Mouse (Mus musculus) heart, embryonic 16.5 days (tissue): ENCODE data around the gene Spryd3. TPM values are rescaled to one million over a fixed set of nuclear protein-coding genes. Genes with fewer than 3 reads are reported as not detected.
"Not testable (repeated sequence)": the region's sequence is repeated elsewhere in the genome, so short reads cannot be mapped to it uniquely, and the experiment has no call there.

ENCODE experiments used
- ATAC-seq: fragments of 200-750 bp; cut with Nextera tagmentation; replicated peaks from 2 replicates; pipeline ENCODE4 v1.8.0; 2017; ENCODE audit warnings: moderate number of reproducible peaks; ENCODE audit not compliant: insufficient read depth, low FRiP score; ENCODE audit errors: extremely low read depth
- H3K27ac ChIP-seq: fragments of 300-500 bp; sonication (generic); 2 replicates; pipeline ENCODE4 v1.5.1; 2014; ENCODE audit warnings: mild to moderate bottlenecking, low read length, control low read depth, moderate library complexity
- H3K27me3 ChIP-seq: fragments of 300-500 bp; sonication (generic); 2 replicates; pipeline ENCODE4 v1.6.1; 2014; ENCODE audit warnings: low read length, mixed read lengths; ENCODE audit not compliant: control insufficient read depth, insufficient read depth
- H3K36me3 ChIP-seq: fragments of 300-500 bp; sonication (generic); 2 replicates; pipeline ENCODE4 v1.6.1; 2014; ENCODE audit not compliant: control insufficient read depth, insufficient read depth
- H3K4me1 ChIP-seq: fragments of 300-500 bp; sonication (generic); 2 replicates; pipeline ENCODE4 v1.6.1; 2014; ENCODE audit warnings: low read length, mixed read lengths; ENCODE audit not compliant: control insufficient read depth, insufficient read depth
- H3K4me2 ChIP-seq: fragments of 300-500 bp; sonication (generic); 2 replicates; pipeline ENCODE4 v1.6.1; 2014; ENCODE audit warnings: low read depth, mild to moderate bottlenecking, control low read depth, low read length
- H3K4me3 ChIP-seq: fragments of 300-500 bp; sonication (generic); 2 replicates; pipeline ENCODE4 v1.5.1; 2014; ENCODE audit warnings: mild to moderate bottlenecking, control low read depth, low read length
- H3K9ac ChIP-seq: fragments of 300-500 bp; sonication (generic); 2 replicates; pipeline ENCODE4 v1.6.1; 2014; ENCODE audit warnings: low read length, control low read depth
- H3K9me3 ChIP-seq: fragments of 300-500 bp; sonication (generic); replicated peaks from 2 replicates; pipeline ENCODE4 v1.6.1; 2016; ENCODE audit warnings: low read length; ENCODE audit not compliant: control insufficient read depth
- WGBS: fragments of 180-500 bp; shearing (Covaris S2); extraction: QIAGEN DNeasy Blood & Tissue Kit; methylation state at CpG from one replicate; pipeline ENCODE4 v1.1.7; 2014; 5-methylcytosine and 5-hydroxymethylcytosine counted together
- polyA plus RNA-seq: library from polyadenylated mRNA; unstranded; fragments of >200 nt; fragmentation: Nextera tagmentation; extraction: Ambion mirVana; gene quantifications from 2 replicates; pipeline ENCODE4 v1.2.1, GENCODE M21; 2015

Spryd3 gene
- polyA plus RNA-seq, 1 experiment from 2014 or later, result 19.8 TPM

GRCm38 (mm10) chr15:102091688-102092087 lies 44.3 kb downstream of the Spryd3 start:
- ATAC-seq, result no peak
- Histone ChIP-seq H3K4me2 (no peak overlapping the region), H3K9ac (no peak overlapping the region), H3K4me3 (no peak overlapping the region), H3K9me3 (no peaks in the 10 kb centered on the region), H3K27ac (no peak overlapping the region), H3K36me3 (peaks cover 90% of the 10 kb centered on the region), H3K27me3 (no peaks in the 10 kb centered on the region), H3K4me1 (no peaks in the 10 kb centered on the region)
- 67% methylated on average over 1 of the region's 1 CpGs for WGBS

GRCm38 (mm10) chr15:102091063-102091679 lies 44.9 kb downstream of the Spryd3 start:
- Histone ChIP-seq H3K4me2 (no peak overlapping the region), H3K27ac (no peak overlapping the region), H3K9me3 (no peaks in the 10 kb centered on the region), H3K27me3 (no peaks in the 10 kb centered on the region), H3K36me3 (peaks cover 94% of the 10 kb centered on the region), H3K4me3 (no peak overlapping the region), H3K4me1 (no peaks in the 10 kb centered on the region), H3K9ac (no peak overlapping the region)
- ATAC-seq, result no peak
- WGBS, result 74% methylated on average over 12 of the region's 12 CpGs

- H3K27ac ChIP-seq, result no peak overlapping the region
- ATAC-seq, result 0 out of 2 replicates have a peak, but pooled peaks have one; percentile 19
- no peaks in the 10 kb centered on the region for H3K27me3 ChIP-seq
- H3K4me2 ChIP-seq, result no peak overlapping the region
- H3K4me3 ChIP-seq, result no peak overlapping the region
- H3K4me1 ChIP-seq, result no peaks in the 10 kb centered on the region
- no peaks in the 10 kb centered on the region for H3K9me3 ChIP-seq
- 77% methylated on average over 12 of the region's 12 CpGs for WGBS
- peaks cover 94% of the 10 kb centered on the region for H3K36me3 ChIP-seq
- no peak overlapping the region for H3K9ac ChIP-seq
Measured at GRCm38 (mm10) chr15:102089914-102090585, 46.0 kb downstream of the Spryd3 start.

GRCm38 (mm10) chr15:102083028-102083427 lies 53.0 kb downstream of the Spryd3 start:
- peaks cover 45% of the 10 kb centered on the region for H3K36me3 ChIP-seq
- WGBS, result 68% methylated on average over 4 of the region's 4 CpGs

DNA sequence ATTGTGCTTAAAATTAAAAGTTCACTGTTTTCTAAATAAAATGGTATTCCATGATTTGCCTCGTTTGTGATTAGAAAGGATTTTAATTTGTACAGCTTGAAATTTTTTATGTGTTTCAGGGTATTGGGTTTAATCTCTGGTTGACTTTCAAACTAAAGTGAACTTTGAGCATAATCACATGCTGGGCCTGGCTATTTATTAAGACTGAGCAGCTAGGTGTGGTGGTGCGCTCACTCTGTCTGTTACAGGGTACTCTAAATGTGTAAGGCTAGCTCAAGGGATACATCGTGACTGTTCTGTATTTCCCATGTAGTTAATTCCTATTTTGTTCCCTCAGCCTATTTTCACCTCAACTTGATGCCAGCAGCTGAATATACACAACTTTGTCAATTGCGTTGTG lies 53.9 kb downstream of the Spryd3 start:
- WGBS, result 87% methylated on average over 4 of the region's 4 CpGs
- no peaks in the 10 kb centered on the region for H3K9me3 ChIP-seq
- no peaks in the 10 kb centered on the region for H3K27me3 ChIP-seq
- H3K4me3 ChIP-seq, result no peak overlapping the region
- no peak overlapping the region for H3K4me2 ChIP-seq
- H3K4me1 ChIP-seq, result 0 out of 2 replicates have a peak, but pooled peaks cover 6% of the 10 kb centered on the region
- no peak overlapping the region for H3K9ac ChIP-seq
- peaks cover 37% of the 10 kb centered on the region for H3K36me3 ChIP-seq
- no peak for ATAC-seq
- no peak overlapping the region for H3K27ac ChIP-seq

More at GRCm38 (mm10) chr15:102083028-102083427, 53.0 kb downstream of the Spryd3 start:
- no peak overlapping the region for H3K9ac ChIP-seq
- no peaks in the 10 kb centered on the region for H3K9me3 ChIP-seq
- no peak overlapping the region for H3K4me3 ChIP-seq
- H3K27ac ChIP-seq, result no peak overlapping the region
- no peak for ATAC-seq
- no peaks in the 10 kb centered on the region for H3K27me3 ChIP-seq
- no peak overlapping the region for H3K4me2 ChIP-seq
- 0 out of 2 replicates have a peak, but pooled peaks cover 6% of the 10 kb centered on the region for H3K4me1 ChIP-seq

DNA sequence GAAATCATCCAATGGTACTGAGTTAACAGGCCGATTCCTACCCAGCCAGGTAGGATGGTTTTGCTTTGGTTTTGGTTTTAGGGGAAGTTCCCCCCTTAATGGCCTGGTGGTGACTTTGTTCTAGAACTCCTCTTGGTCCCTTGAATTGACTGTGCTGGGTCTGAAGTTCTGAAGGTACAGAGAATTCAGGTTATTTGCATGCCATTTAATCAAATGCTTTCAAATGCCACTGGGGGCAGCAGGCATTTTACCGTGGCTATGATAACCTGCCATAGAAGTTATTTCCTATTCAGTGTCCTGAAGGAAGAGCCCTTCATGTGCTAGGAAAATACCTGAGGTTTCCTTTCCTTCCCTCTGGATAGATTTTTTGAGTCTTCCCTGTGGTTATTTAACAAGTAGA lies 55.6 kb downstream of the Spryd3 start:
- Histone ChIP-seq H3K9me3 (no peaks in the 10 kb centered on the region), H3K9ac (no peak overlapping the region), H3K27ac (no peak overlapping the region), H3K4me3 (no peak overlapping the region), H3K36me3 (peaks cover 21% of the 10 kb centered on the region), H3K27me3 (no peaks in the 10 kb centered on the region), H3K4me2 (no peak overlapping the region), H3K4me1 (peaks cover 8% of the 10 kb centered on the region)
- 45% methylated on average over 2 of the region's 2 CpGs for WGBS
- ATAC-seq, result no peak

DNA sequence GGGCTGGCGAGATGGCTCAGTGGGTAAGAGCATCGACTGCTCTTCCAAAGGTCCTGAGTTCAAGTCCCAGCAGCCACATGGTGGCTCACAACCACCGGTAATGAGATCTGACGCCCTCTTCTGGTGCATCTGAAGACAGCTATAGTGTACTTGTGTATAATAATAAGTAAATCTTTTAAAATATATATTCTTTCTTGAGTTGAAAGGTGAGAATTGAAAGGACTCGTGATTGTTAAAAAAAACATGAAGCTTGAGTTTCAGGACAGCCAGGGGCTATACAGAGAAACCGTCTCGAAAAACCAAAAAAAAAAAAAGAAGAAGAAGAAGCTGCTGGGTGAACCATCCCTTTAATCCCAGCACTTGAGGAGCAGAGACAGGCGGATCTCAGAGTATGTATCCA lies 56.1 kb downstream of the Spryd3 start:
- ATAC-seq, H3K4me3 ChIP-seq, H3K9me3 ChIP-seq, H3K27me3 ChIP-seq, H3K4me2 ChIP-seq, H3K9ac ChIP-seq, H3K27ac ChIP-seq: not testable (repeated sequence)
- 74% methylated on average over 8 of the region's 8 CpGs for WGBS
- peaks cover 13% of the 10 kb centered on the region for H3K4me1 ChIP-seq
- peaks cover 18% of the 10 kb centered on the region for H3K36me3 ChIP-seq

GRCm38 (mm10) chr15:102079221-102079620 lies 56.8 kb downstream of the Spryd3 start:
- Histone ChIP-seq H3K4me2 (no peak overlapping the region), H3K9ac (no peak overlapping the region), H3K36me3 (peaks cover 11% of the 10 kb centered on the region), H3K4me1 (peaks cover 16% of the 10 kb centered on the region), H3K9me3 (no peaks in the 10 kb centered on the region), H3K4me3 (no peak overlapping the region), H3K27ac (no peak overlapping the region), H3K27me3 (no peaks in the 10 kb centered on the region)
- 65% methylated on average over 4 of the region's 4 CpGs for WGBS
- no peak for ATAC-seq

GRCm38 (mm10) chr15:102077111-102077677 lies 58.8 kb downstream of the Spryd3 start:
- no peak overlapping the region for H3K4me3 ChIP-seq
- H3K9ac ChIP-seq, result no peak overlapping the region
- H3K9me3 ChIP-seq, result no peaks in the 10 kb centered on the region
- WGBS, result 78% methylated on average over 2 of the region's 2 CpGs
- H3K36me3 ChIP-seq, result peaks cover 1% of the 10 kb centered on the region
- no peak for ATAC-seq
- no peak overlapping the region for H3K4me2 ChIP-seq
- no peaks in the 10 kb centered on the region for H3K27me3 ChIP-seq
- peaks cover 19% of the 10 kb centered on the region for H3K4me1 ChIP-seq
- H3K27ac ChIP-seq, result no peak overlapping the region
